Mouse (Mus musculus) brain, embryonic 14.5 days (tissue): ENCODE data around the gene Edar.

ENCODE experiments used
- CTCF ChIP-seq: fragments of 200-500 bp; IDR thresholded peaks from 2 replicates; pipeline ENCODE4 v1.5.1; 2012; ENCODE audit warnings: inconsistent platforms, mild to moderate bottlenecking, moderate library complexity, borderline replicate concordance; ENCODE audit not compliant: insufficient read depth, insufficient read length; ENCODE audit errors: extremely low read depth
- POLR2A ChIP-seq: fragments of 200-500 bp; IDR thresholded peaks from 2 replicates; pipeline ENCODE4 v1.6.1; 2012; ENCODE audit warnings: mild to moderate bottlenecking, inconsistent platforms, borderline replicate concordance; ENCODE audit not compliant: poor library complexity, insufficient read depth, insufficient read length, severe bottlenecking; ENCODE audit errors: extremely low read depth

DNA sequence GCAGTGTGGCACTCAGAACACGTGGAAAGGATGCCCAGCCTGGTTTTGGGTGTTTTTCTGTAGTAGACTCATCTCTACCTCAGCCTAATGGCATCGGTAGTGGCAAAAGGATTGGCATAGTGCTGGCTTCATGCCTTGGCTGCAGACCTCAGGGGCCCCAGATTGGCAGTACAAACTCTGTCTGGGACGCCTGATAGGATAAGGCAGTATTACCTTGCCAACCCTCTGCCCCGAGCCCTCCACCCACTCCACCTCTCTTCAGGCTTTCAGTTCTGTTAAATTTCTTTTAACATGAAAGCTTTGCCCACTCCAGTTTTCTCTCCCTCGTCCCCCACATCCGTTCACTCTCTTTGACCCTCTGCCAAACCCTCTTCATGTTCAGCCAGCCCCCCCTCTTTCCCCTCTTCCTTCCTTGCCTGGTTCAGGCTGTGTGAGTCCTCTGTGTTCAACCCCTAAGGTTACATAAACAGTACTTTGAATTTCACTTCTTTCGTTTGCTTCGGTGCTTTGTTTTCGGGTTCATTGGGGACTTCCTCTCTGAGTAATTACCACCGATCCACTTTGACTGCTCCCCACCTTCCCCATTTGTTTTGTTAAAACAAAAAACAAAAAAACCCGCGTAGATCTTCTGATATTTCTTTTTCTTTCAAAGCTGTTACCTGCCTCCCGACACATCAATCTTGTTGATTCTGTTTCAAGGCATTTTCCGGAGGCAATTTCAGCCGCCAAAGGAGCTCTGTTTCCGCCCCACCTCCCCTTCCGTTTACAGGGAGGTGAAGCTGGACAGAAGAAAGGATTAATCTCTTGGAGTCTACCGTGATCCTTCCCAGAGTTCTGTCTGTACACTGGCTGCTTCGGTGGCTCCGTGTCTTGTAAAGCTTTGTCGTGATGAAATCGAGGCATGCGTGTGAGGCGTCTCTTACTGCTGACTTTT lies 38.7 kb upstream of the Edar start:
- TF ChIP-seq CTCF, result no peak
- no peak for TF ChIP-seq POLR2A
